Mouse (Mus musculus) cortical plate, adult 2 months (tissue): ENCODE measurements around the gene Mcur1.

Source experiments
- CTCF ChIP-seq: fragments of 200-500 bp; IDR thresholded peaks from 2 replicates; pipeline ENCODE4 v1.5.1; 2011; ENCODE audit warnings: mild to moderate bottlenecking, control low read depth, low read length; ENCODE audit not compliant: insufficient read depth; ENCODE audit errors: extremely low read depth
- POLR2A ChIP-seq: fragments of 200-500 bp; IDR thresholded peaks from 2 replicates; pipeline ENCODE4 v1.6.1; 2011; ENCODE audit warnings: mild to moderate bottlenecking, low read length, control low read depth; ENCODE audit not compliant: insufficient read depth; ENCODE audit errors: extremely low read depth

- TF ChIP-seq CTCF (no peak), POLR2A (no peak)
These were observed 54.2 kb downstream of the Mcur1 start for GRCm38 (mm10) chr13:43505798-43506197.
